Mouse (Mus musculus): ENCODE measurements around the gene Gm28308. TPM values are rescaled to one million over a fixed set of nuclear protein-coding genes. Genes with fewer than 3 reads are reported as not detected.

The Gm28308 gene
- polyA plus RNA-seq, 1 experiment from 2014 or later, result not detected

GRCm38 (mm10) chr6:52221993-52222685, 9.0 kb upstream of the Gm28308 start:
- peaks cover 96% of the 10 kb centered on the region for H3K27me3 ChIP-seq (ENCODE audit: control insufficient read depth, insufficient read depth, low read length)
- H3K9me3 ChIP-seq (replicated peaks; ENCODE audit: control insufficient read depth, low read length), result no peaks in the 10 kb centered on the region
- no peaks in the 10 kb centered on the region for H3K36me3 ChIP-seq (ENCODE audit: control insufficient read depth, insufficient read depth)
- no peak overlapping the region for H3K27ac ChIP-seq (ENCODE audit: low read length)
- peak overlapping the region; percentile 71 for H3K4me3 ChIP-seq (ENCODE audit: low read length)
- H3K4me1 ChIP-seq (ENCODE audit: control insufficient read depth, insufficient read depth, low read length), result peaks cover 6% of the 10 kb centered on the region
- WGBS, result 14% methylated on average over 21 of the region's 21 CpGs
- H3K4me2 ChIP-seq (ENCODE audit: low read depth, low read length), result peak overlapping the region; percentile 97
- no peak for ATAC-seq (replicated peaks; ENCODE audit: extremely low read depth, insufficient read depth, low FRiP score)
- H3K9ac ChIP-seq (ENCODE audit: low read length), result no peak overlapping the region

DNA sequence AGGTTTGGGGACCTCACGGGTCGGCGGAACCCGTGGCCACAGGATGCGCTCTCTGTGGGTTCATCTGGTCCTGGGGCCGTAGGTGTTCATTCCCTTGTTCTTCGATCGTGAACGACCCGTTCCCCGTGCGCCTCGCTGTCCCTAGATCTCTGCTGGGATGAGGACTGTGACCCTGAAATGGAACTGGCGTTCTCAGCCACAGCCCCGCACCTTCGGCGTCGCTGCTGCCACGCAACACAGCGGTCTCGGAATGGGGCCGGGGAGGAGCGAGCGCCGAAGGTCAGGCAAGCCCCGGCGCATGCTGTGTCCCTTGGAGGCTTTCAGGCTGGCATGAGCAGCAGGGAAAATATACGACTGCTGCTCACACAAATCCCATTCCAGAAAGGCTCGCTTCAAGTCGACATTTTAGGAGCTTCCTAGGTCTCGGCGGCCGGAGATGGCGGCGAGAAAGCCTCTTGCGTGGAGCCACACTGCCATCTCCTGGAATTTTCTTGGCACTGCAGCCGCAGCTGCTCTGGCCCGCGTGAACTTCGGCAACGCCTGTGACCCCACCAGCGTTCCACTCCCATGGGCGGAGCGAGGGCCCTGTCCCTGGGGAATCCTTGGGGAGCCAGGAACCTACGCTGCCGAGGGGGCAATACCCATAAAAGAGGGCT, 8.3 kb upstream of the Gm28308 start, which contains the start of gene Hoxa7:
Gene Hoxa7, minus strand, starts transcription at position 518 of the 656 bp plus-strand sequence.
- H3K27me3 ChIP-seq (ENCODE audit: control insufficient read depth, insufficient read depth, low read length), result peaks cover 96% of the 10 kb centered on the region
- peak within 1 kb of the TSS; percentile 97 for H3K4me2 ChIP-seq (ENCODE audit: low read depth, low read length)
- no peak within 1 kb of the TSS for H3K27ac ChIP-seq (ENCODE audit: low read length)
- peak within 1 kb of the TSS; percentile 68 for H3K9ac ChIP-seq (ENCODE audit: low read length)
- under 1% methylated on average over 46 of the region's 46 CpGs for WGBS
- H3K4me3 ChIP-seq (ENCODE audit: low read length), result peak within 1 kb of the TSS; percentile 71
- H3K4me1 ChIP-seq (ENCODE audit: control insufficient read depth, insufficient read depth, low read length), result peaks cover 11% of the 10 kb centered on the region
- no peaks in the 10 kb centered on the region for H3K36me3 ChIP-seq (ENCODE audit: control insufficient read depth, insufficient read depth)
- peak; percentile 71; the same call in 1 of the 2 replicates for ATAC-seq (replicated peaks; ENCODE audit: extremely low read depth, insufficient read depth, low FRiP score)
- H3K9me3 ChIP-seq (replicated peaks; ENCODE audit: control insufficient read depth, low read length), result no peaks in the 10 kb centered on the region

- Histone ChIP-seq H3K4me1 (ENCODE audit: control insufficient read depth, insufficient read depth, low read length) (peaks cover 11% of the 10 kb centered on the region), H3K4me3 (ENCODE audit: low read length) (peak overlapping the region; percentile 71), H3K36me3 (ENCODE audit: control insufficient read depth, insufficient read depth) (no peaks in the 10 kb centered on the region), H3K9ac (ENCODE audit: low read length) (no peak overlapping the region), H3K4me2 (ENCODE audit: low read depth, low read length) (peak overlapping the region; percentile 97), H3K9me3 (replicated peaks; ENCODE audit: control insufficient read depth, low read length) (no peaks in the 10 kb centered on the region), H3K27me3 (ENCODE audit: control insufficient read depth, insufficient read depth, low read length) (peaks cover 96% of the 10 kb centered on the region), H3K27ac (ENCODE audit: low read length) (no peak overlapping the region)
- 19% methylated on average over 12 of the region's 12 CpGs for WGBS
- ATAC-seq (replicated peaks; ENCODE audit: extremely low read depth, insufficient read depth, low FRiP score), result no peak
These were observed 7.7 kb upstream of the Gm28308 start for GRCm38 (mm10) chr6:52220865-52221310.

- 38% methylated on average over 32 of the region's 32 CpGs for WGBS
- peaks cover 96% of the 10 kb centered on the region for H3K27me3 ChIP-seq (ENCODE audit: control insufficient read depth, insufficient read depth, low read length)
- H3K4me3 ChIP-seq (ENCODE audit: low read length), result no peak overlapping the region
- ATAC-seq (replicated peaks; ENCODE audit: extremely low read depth, insufficient read depth, low FRiP score), result no peak
- H3K9ac ChIP-seq (ENCODE audit: low read length), result no peak overlapping the region
- no peak overlapping the region for H3K27ac ChIP-seq (ENCODE audit: low read length)
- no peaks in the 10 kb centered on the region for H3K36me3 ChIP-seq (ENCODE audit: control insufficient read depth, insufficient read depth)
- H3K4me1 ChIP-seq (ENCODE audit: control insufficient read depth, insufficient read depth, low read length), result peaks cover 11% of the 10 kb centered on the region
- H3K4me2 ChIP-seq (ENCODE audit: low read depth, low read length), result no peak overlapping the region
- no peaks in the 10 kb centered on the region for H3K9me3 ChIP-seq (replicated peaks; ENCODE audit: control insufficient read depth, low read length)
These were observed 7.1 kb upstream of the Gm28308 start for GRCm38 (mm10) chr6:52220003-52220864.

- Histone ChIP-seq H3K27ac (ENCODE audit: low read length) (no peak overlapping the region), H3K4me3 (ENCODE audit: low read length) (no peak overlapping the region), H3K4me2 (ENCODE audit: low read depth, low read length) (no peak overlapping the region), H3K36me3 (ENCODE audit: control insufficient read depth, insufficient read depth) (no peaks in the 10 kb centered on the region), H3K27me3 (ENCODE audit: control insufficient read depth, insufficient read depth, low read length) (peaks cover 98% of the 10 kb centered on the region), H3K9ac (ENCODE audit: low read length) (no peak overlapping the region), H3K9me3 (replicated peaks; ENCODE audit: control insufficient read depth, low read length) (no peaks in the 10 kb centered on the region), H3K4me1 (ENCODE audit: control insufficient read depth, insufficient read depth, low read length) (peaks cover 11% of the 10 kb centered on the region)
- ATAC-seq (replicated peaks; ENCODE audit: extremely low read depth, insufficient read depth, low FRiP score), result no peak
- WGBS, result 44% methylated on average over 9 of the region's 9 CpGs
These were observed 6.2 kb upstream of the Gm28308 start for GRCm38 (mm10) chr6:52219234-52219942.

DNA sequence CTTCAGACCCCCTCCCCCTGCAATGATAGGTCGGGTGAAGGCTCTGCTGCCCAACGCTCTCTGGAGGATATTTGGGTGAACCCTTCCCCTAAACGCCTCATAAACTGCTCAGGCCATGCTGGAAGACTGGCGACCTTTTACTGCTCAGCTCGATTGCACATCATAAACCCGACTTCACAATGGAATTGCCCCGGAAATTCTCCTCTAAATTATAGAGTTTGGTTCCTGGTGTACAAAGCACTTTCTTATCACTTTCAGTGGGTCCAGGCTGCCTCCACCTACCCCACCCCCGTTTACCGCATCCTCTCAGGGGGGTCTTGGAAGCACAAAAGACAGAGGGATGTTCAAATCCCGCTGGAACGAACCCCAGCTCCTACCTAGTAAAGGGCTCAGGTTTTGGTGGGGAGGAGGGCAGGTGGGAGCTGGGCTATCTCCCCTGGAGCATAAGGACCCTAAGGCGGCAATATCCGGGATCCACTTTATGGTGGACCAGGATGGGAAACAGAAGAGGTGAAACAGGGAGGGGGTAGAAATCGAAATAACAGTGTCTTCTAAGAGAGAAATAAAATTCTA, 5.6 kb upstream of the Gm28308 start:
- no peak overlapping the region for H3K9ac ChIP-seq (ENCODE audit: low read length)
- ATAC-seq (replicated peaks; ENCODE audit: extremely low read depth, insufficient read depth, low FRiP score), result no peak
- peaks cover 98% of the 10 kb centered on the region for H3K27me3 ChIP-seq (ENCODE audit: control insufficient read depth, insufficient read depth, low read length)
- WGBS, result 19% methylated on average over 14 of the region's 14 CpGs
- no peaks in the 10 kb centered on the region for H3K36me3 ChIP-seq (ENCODE audit: control insufficient read depth, insufficient read depth)
- H3K9me3 ChIP-seq (replicated peaks; ENCODE audit: control insufficient read depth, low read length), result no peaks in the 10 kb centered on the region
- H3K4me2 ChIP-seq (ENCODE audit: low read depth, low read length), result no peak overlapping the region
- H3K4me1 ChIP-seq (ENCODE audit: control insufficient read depth, insufficient read depth, low read length), result peaks cover 11% of the 10 kb centered on the region
- no peak overlapping the region for H3K4me3 ChIP-seq (ENCODE audit: low read length)
- H3K27ac ChIP-seq (ENCODE audit: low read length), result no peak overlapping the region

DNA sequence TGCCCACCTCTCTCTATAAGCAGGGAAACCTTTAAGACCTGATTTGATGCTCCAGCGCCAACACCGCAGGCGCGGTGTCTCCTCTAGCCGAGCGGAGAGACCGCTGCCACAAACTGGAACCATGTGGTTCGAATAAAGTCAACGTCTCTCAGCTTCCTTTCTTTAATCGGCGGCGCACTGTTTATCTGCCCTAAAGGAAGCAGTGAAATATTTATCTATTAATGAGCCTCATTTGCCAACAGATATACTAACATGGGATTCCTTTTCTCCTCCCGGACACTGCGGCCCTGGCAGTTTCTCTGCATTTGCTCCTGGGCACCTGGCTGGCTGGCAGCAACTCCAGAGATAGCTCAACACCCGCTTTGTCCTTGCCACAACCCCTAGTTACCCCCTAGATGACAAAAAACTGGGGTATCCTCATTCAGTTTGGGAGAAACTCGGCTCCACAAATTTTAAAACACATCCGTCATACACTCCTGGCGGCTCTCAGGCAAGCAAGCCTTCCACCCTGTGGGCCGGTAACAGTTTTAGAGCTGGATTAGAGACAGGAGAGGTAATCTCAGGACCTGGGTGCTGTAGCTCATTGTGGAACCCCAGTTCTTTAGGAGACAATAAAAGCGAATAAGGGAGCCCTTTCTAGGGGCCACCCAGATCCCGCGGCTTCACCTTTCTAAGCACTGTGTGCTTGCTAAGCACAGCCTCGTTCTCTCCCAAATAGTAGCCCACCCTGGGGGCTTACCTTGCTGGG, 4.9 kb upstream of the Gm28308 start:
- Histone ChIP-seq H3K4me1 (ENCODE audit: control insufficient read depth, insufficient read depth, low read length) (peaks cover 13% of the 10 kb centered on the region), H3K27me3 (ENCODE audit: control insufficient read depth, insufficient read depth, low read length) (peaks cover 99% of the 10 kb centered on the region), H3K4me2 (ENCODE audit: low read depth, low read length) (peak overlapping the region; percentile 53; the same call in 1 of the 2 replicates), H3K9me3 (replicated peaks; ENCODE audit: control insufficient read depth, low read length) (no peaks in the 10 kb centered on the region), H3K9ac (ENCODE audit: low read length) (no peak overlapping the region), H3K4me3 (ENCODE audit: low read length) (no peak overlapping the region), H3K36me3 (ENCODE audit: control insufficient read depth, insufficient read depth) (no peaks in the 10 kb centered on the region), H3K27ac (ENCODE audit: low read length) (no peak overlapping the region)
- 9% methylated on average over 23 of the region's 23 CpGs for WGBS
- ATAC-seq (replicated peaks; ENCODE audit: extremely low read depth, insufficient read depth, low FRiP score), result no peak

DNA sequence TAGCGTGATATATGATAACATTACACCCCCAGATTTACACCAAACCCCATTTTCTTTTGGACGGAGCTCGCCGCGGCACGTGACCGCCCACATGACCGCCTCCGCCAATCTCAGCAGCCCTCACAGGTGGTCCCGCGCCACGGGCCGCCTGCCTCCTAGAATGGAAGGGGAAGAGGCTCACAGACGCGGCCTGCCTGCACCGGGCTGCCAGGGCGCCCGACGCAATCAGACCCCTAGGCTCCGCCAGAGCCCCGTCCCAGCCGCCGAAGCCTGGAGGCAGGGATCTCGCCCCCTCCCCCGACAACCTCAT, 4.3 kb upstream of the Gm28308 start:
- H3K27me3 ChIP-seq (ENCODE audit: control insufficient read depth, insufficient read depth, low read length), result peaks cover 98% of the 10 kb centered on the region
- no peak for ATAC-seq (replicated peaks; ENCODE audit: extremely low read depth, insufficient read depth, low FRiP score)
- H3K4me3 ChIP-seq (ENCODE audit: low read length), result peak overlapping the region; percentile 42
- H3K9ac ChIP-seq (ENCODE audit: low read length), result no peak overlapping the region
- H3K4me1 ChIP-seq (ENCODE audit: control insufficient read depth, insufficient read depth, low read length), result peaks cover 15% of the 10 kb centered on the region
- WGBS, result under 1% methylated on average over 25 of the region's 25 CpGs
- H3K9me3 ChIP-seq (replicated peaks; ENCODE audit: control insufficient read depth, low read length), result no peaks in the 10 kb centered on the region
- H3K4me2 ChIP-seq (ENCODE audit: low read depth, low read length), result peak overlapping the region; percentile 53
- H3K36me3 ChIP-seq (ENCODE audit: control insufficient read depth, insufficient read depth), result no peaks in the 10 kb centered on the region
- H3K27ac ChIP-seq (ENCODE audit: low read length), result no peak overlapping the region

Data from heart, embryonic 16.5 days (tissue).